Mouse (Mus musculus): ENCODE data around the gene Cdh23.
A peak's percentile ranks its signal among the peaks of the same experiment; 100 is the strongest.

Cdh23 gene

DNA sequence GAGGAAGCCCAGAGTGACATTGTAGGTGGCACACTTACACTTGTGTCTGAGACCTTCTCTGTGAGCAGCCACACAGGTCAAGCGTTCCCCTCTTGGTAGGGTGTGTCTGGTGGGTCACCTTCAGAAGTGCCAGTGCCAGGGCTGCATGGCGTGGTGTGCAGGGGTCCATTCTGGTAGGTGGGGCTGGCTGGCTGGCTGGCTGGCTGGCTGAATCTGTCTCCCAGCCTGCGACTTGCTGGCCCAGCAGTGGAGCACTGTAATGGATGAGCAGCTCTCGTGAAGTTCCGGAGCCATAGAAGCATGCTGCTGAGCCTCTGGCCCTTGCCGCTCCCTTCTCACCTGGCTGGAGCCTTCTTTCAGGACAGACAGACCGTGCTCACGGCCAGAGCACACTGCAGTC is 411.1 kb downstream of the Cdh23 start:
- no peak for DNase-seq (ENCODE audit: low read depth, low spot score)

DNA sequence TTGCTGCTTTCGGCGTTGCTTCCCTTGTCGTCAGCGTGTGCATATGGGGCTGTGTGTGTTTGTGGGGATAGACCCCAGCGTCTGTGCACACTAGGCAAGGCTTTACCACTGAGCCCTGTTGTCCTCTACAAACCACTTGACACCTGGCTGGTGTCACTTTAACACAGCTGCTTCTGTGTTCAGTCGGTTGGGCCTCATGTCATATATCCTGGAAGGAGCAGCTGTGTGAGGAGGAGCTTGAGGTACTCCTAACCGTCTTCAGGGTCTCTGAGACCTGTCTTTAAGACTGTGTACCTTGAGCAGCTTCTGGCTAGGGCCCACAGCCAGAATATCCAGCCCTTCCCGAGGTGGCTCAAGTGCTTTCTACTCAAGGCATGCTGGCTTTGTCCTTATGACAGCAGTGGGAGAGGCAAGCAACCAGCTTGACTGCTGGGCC is 411.6 kb downstream of the Cdh23 start:
- DNase-seq (ENCODE audit: low read depth, low spot score) = no peak

GRCm38 (mm10) chr10:60284248-60284647 is 412.0 kb downstream of the Cdh23 start:
- no peak for DNase-seq (ENCODE audit: low read depth, low spot score)

GRCm38 (mm10) chr10:60282116-60283014 is 413.9 kb downstream of the Cdh23 start:
- DNase-seq (ENCODE audit: low read depth, low spot score) = no peak

- DNase-seq (ENCODE audit: low read depth, low spot score) = no peak
Measured at GRCm38 (mm10) chr10:60281571-60282050, 414.7 kb downstream of the Cdh23 start.

- DNase-seq (ENCODE audit: low read depth, low spot score) = no peak
Measured at GRCm38 (mm10) chr10:60280353-60280752, 415.9 kb downstream of the Cdh23 start.

DNA sequence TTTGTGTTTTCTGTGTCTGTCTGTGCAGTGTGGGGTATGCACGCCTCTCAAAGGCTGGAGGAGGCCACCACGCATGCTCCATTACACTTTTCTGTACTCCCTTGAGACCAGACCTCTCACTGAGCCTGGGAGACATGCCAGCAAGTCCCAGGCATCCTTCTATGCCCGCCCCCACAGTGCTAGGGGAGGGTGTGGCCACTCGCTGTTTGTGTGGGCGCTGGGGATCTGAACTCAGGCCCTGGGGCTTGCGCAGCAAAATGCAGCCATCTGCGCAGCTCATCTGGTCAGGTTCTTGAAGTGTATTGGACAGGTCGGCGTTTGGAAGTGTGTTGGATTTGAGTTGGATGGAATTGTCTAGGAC is 416.4 kb downstream of the Cdh23 start:
- no peak for DNase-seq (ENCODE audit: low read depth, low spot score)

DNA sequence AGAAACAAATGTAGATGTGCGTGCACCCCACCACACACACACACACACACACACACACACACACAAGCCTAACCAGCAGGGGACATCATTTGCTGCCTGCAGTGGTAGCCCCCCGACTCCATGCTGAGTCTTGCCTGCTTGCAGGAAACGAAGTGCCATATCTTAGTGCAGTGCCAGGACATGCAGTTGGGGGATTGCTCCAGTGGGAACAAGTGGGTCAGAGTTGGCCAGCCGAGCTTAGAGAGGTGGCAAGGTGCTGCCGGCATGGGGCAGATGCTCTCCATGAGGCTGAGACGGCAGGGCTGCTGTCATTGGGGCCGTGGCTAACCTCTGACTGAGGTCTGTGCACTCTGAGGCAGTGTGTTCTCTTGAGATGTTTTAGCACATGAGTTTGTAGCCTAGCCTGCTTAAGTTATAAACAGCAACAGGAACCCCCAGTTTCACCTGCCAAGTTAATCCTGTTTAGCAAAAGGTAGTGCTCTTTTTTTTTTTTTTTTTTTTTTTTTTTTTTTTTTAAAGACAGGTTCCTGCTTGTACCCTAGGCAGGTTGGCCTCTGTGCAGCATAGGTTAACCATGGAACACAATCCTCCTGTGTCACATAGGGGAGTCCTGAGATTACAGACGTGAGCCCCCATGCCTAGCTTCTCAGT is 416.9 kb downstream of the Cdh23 start:
- no peak for DNase-seq (ENCODE audit: low read depth, low spot score)

GRCm38 (mm10) chr10:60278786-60279185 is 417.5 kb downstream of the Cdh23 start:
- DNase-seq (ENCODE audit: low read depth, low spot score) = no peak

GRCm38 (mm10) chr10:60278006-60278399 is 418.3 kb downstream of the Cdh23 start:
- DNase-seq (ENCODE audit: low read depth, low spot score) = no peak

DNA sequence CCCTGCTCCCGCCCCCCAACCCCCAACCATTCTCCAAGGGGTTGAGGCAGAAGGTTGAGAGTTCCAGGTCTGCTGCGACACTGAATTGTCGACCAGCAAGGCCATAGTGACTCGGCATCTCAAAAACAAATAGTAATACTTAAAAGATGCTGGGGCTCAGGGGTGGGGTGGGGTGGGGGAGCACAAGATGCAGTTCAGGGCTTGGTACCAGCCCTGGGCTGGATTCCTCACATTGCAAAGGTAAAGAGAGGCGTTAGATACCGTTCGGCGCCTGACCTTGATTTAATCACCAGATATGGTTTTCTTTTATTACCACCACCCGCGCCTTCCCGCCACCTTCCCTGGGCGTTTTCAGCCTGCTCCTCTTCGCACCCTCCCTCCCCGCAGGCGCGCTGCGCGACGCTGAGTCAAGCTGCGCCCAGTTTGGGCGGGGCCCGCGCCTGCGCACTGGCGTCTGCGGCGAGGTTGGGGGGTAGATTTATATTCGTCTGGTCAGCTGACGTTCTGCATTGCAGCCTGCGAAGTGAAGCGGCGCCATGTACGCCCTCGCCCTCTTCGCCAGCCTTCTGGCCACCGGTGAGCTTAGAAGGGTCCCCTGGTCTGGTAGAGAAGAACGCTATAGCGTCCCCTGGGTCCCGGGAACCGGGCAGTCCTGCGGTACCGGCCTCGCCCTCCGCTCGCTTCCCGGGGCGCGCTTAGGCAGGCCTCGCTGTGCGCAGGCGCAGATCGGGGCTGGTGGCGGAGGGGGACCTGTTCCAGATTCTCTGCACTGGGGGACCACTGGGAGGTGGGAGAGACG is 418.9 kb downstream of the Cdh23 start, which contains the start of gene Psap:
Psap (plus strand) TSS at position 421 of the 799 bp plus-strand sequence.
- peak; percentile 86 for DNase-seq (ENCODE audit: low read depth, low spot score)

- DNase-seq (ENCODE audit: low read depth, low spot score) = no peak
Measured at GRCm38 (mm10) chr10:60273382-60273781, 422.9 kb downstream of the Cdh23 start.

DNA sequence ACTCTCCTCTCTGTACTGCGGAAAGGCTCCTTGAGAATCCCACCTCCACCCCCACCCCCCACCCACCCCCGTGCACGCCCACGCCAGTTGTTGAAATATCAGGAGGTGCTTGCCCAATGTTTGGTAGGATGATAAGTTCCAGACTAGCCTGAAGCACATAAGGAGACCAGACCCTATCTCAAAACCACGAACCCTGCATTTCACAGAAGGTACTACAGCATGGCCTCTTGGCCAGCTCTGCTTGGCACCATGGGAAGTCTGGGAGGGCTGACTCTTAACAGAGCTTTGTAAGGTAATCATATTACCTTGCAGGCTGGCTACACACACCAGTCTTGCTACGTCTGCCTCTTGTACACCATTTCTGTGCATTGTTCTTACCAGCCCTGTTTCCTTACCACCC is 424.0 kb downstream of the Cdh23 start:
- no peak for DNase-seq (ENCODE audit: low read depth, low spot score)

DNA sequence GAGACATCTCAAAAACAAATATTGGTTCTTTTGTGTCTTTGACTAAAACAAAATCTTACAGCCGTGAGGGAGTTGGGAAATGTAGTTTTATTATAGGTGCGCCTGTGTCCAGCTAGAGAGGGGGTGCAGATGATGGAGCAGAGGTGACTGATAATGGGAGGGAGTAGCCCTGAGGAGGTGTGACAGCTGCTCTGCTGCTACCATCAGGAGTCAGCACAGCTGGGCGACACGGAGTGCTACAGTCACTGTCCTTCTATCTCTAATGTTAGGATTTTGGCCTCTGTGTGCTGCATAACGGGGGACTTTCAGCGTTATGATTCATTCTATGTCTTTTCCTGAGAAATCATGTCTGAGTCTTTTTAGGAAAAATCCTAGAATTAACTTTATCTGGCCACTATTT is 425.3 kb downstream of the Cdh23 start:
- no peak for DNase-seq (ENCODE audit: low read depth, low spot score)

GRCm38 (mm10) chr10:60269141-60270064 is 426.9 kb downstream of the Cdh23 start:
- DNase-seq (ENCODE audit: low read depth, low spot score) = no peak

DNA sequence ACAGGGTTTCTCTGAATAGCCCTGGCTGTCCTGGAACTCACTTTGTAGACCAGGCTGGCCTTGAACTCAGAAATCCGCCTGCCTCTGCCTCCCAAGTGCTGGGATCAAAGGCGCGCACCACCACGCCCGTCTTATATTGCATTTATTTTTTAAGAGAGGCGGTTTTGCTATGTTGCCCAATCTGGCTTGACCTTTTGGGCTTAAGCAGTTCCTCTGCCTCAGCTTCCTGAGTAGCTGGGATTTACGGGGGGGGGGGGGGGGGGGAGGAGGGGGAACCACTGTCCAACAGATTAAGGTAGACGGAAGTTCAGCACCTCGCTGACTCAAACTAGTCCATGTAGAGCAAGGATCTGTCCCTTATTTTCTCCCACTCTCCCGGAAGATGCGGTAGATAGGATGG is 427.6 kb downstream of the Cdh23 start:
- no peak for DNase-seq (ENCODE audit: low read depth, low spot score)

GRCm38 (mm10) chr10:60266842-60267401 is 429.4 kb downstream of the Cdh23 start:
- DNase-seq (ENCODE audit: low read depth, low spot score) = no peak

- no peak for DNase-seq (ENCODE audit: low read depth, low spot score)
Measured at GRCm38 (mm10) chr10:60265252-60265651, 431.0 kb downstream of the Cdh23 start.

GRCm38 (mm10) chr10:60263351-60263750 is 432.9 kb downstream of the Cdh23 start:
- no peak for DNase-seq (ENCODE audit: low read depth, low spot score)

GRCm38 (mm10) chr10:60262386-60262785 is 433.9 kb downstream of the Cdh23 start:
- no peak for DNase-seq (ENCODE audit: low read depth, low spot score)

- no peak for DNase-seq (ENCODE audit: low read depth, low spot score)
Measured at GRCm38 (mm10) chr10:60261530-60261929, 434.8 kb downstream of the Cdh23 start.

Measured in retina, postnatal 7 days (tissue).